Mouse (Mus musculus): ENCODE data around the gene Postn. TPM values are rescaled to one million over a fixed set of nuclear protein-coding genes. Genes with fewer than 3 reads are reported as not detected.

Postn gene
- total and polyA plus RNA-seq, 3 experiments, result 0.22 TPM; not detected in 2

- TF ChIP-seq CTCF (IDR thresholded peaks at IDR 0.05; ENCODE audit: low read depth, low read length) (no peak), TAL1 (conservative IDR thresholded peaks at IDR 0.05; ENCODE audit: low read depth, low read length) (no peak), GATA1 (IDR thresholded peaks at IDR 0.05; ENCODE audit: borderline replicate concordance, low read length) (no peak), POLR2AphosphoS5 (IDR thresholded peaks at IDR 0.05; ENCODE audit: insufficient replicate concordance, low read depth, low read length) (no peak), GATA2 (IDR thresholded peaks at IDR 0.05; ENCODE audit: borderline replicate concordance, low read depth, low read length) (no peak)
- H3K4me3 ChIP-seq (ENCODE audit: low read depth, low read length), result no peak overlapping the region
- H3K4me1 ChIP-seq (ENCODE audit: insufficient read depth, low read depth, low read length), result no peaks in the 10 kb centered on the region
- DNase-seq (ENCODE audit: low spot score) (no peak), ATAC-seq (ENCODE audit: extremely low read depth, insufficient number of reproducible peaks, low FRiP score, poor library complexity, severe bottlenecking) (no peak)
- H3K36me3 ChIP-seq (replicated peaks), result no peaks in the 10 kb centered on the region
- H3K9me3 ChIP-seq (replicated peaks), result peaks cover 29% of the 10 kb centered on the region
- no peaks in the 10 kb centered on the region for H3K27me3 ChIP-seq (ENCODE audit: insufficient read depth, low read length)
These were observed 75.6 kb downstream of the Postn start for GRCm38 (mm10) chr3:54436373-54436964.

Other genes starting within 250 kb of the Postn start
- not detected in 2 replicates for gene Trpc4, start 205.1 kb upstream of the Postn start, total RNA-seq (2014; fragmentation: Nextera tagmentation)
- 0.23 and 0.27 TPM in 2 replicates for gene Trpc4, start 205.1 kb upstream of the Postn start, total RNA-seq (2017)
- gene Trpc4, start 205.1 kb upstream of the Postn start, polyA plus RNA-seq (2012), result not detected in 2 replicates